Mouse (Mus musculus): ENCODE measurements around the gene Ip6k1.

Ip6k1 gene

DNA sequence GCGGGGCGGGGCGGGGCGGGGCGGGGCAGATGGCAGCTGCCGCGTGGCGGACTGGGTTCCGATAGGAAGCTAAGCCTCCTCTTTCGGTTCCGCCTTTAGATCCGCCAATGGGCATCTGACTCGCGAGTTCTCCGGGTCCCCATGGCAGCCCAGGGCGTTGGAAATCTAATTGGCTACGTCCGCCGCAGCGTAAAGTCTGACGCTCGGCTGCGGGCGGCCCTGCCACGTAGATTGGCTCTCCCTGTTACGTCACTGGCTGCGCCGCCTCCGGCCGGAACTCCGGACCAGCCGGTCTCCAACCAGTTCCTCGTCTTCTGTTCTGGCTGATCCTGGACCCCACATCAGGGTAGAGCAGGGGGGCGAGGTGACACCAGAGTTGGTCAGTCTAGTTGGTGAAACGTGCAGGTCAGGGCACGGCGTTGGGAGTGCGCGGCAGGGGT lies 46.7 kb downstream of the Ip6k1 start, which contains the start of gene Gmppb:
Gmppb (plus strand) TSS at position 227 of the 440 bp plus-strand sequence.
- Histone ChIP-seq H3K4me3 (replicated peaks; ENCODE audit: low read length) (peak within 1 kb of the TSS; percentile 90), H3K4me1 (replicated peaks; ENCODE audit: low read depth, low read length) (peaks cover 87% of the 10 kb centered on the region), H3K9me3 (ENCODE audit: low read length) (no peaks in the 10 kb centered on the region), H3K36me3 (ENCODE audit: insufficient read depth, low read length) (peaks cover 61% of the 10 kb centered on the region), H3K27me3 (ENCODE audit: insufficient read depth, low read length) (no peaks in the 10 kb centered on the region)
- no peak for TF ChIP-seq CTCF (conservative IDR thresholded peaks at IDR 0.05; ENCODE audit: low read length)
- TF ChIP-seq POU5F1 (IDR thresholded peaks at IDR 0.05; ENCODE audit: borderline replicate concordance, low read length): no peak
- no peak for TF ChIP-seq NANOG (IDR thresholded peaks at IDR 0.05; ENCODE audit: borderline replicate concordance, low read length)

- Histone ChIP-seq H3K4me1 (replicated peaks; ENCODE audit: low read depth, low read length) (peaks cover 90% of the 10 kb centered on the region), H3K36me3 (ENCODE audit: insufficient read depth, low read length) (peaks cover 58% of the 10 kb centered on the region)
- TF ChIP-seq CTCF (conservative IDR thresholded peaks at IDR 0.05; ENCODE audit: low read length) (no peak), POU5F1 (IDR thresholded peaks at IDR 0.05; ENCODE audit: borderline replicate concordance, low read length) (no peak), NANOG (IDR thresholded peaks at IDR 0.05; ENCODE audit: borderline replicate concordance, low read length) (no peak)
These were observed 47.4 kb downstream of the Ip6k1 start for GRCm38 (mm10) chr9:108049561-108050251.

DNA sequence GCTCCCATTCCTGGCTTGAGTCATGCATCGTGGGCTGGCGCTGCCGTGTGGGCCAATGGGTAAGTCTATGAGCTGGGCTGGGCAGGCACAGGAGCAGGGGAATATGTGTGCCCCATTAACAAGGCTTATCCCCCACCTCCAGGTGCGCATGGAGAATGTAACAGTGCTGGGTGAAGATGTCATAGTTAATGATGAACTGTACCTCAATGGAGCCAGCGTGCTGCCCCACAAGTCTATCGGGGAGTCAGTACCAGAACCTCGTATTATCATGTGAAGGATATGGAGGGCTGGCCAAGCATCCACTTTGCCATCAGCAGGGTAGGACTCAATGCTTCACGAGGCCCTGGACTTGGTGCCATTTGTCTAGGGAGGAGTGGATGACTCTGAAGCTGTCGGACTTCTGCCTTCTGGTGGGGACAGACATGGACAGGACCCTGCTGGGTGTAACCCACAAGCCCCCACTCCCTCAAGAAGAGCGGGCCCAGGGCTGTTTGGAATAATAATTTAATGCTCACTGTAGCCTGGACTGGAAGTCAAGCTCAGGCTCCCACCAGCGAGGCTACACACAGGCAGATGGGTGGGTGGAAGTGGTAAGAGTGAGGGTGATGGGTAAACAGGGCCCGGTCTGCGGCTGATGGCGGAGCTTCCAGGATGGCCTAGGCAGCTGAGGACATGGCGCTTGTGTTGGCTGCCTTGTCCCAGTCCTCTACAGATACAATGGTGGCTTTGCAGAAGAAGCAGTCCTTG lies 49.1 kb downstream of the Ip6k1 start:
- Histone ChIP-seq H3K9me3 (ENCODE audit: low read length) (no peaks in the 10 kb centered on the region), H3K36me3 (ENCODE audit: insufficient read depth, low read length) (peaks cover 54% of the 10 kb centered on the region), H3K4me3 (replicated peaks; ENCODE audit: low read length) (no peak overlapping the region), H3K4me1 (replicated peaks; ENCODE audit: low read depth, low read length) (peaks cover 91% of the 10 kb centered on the region), H3K27me3 (ENCODE audit: insufficient read depth, low read length) (no peaks in the 10 kb centered on the region)
- no peak for TF ChIP-seq CTCF (conservative IDR thresholded peaks at IDR 0.05; ENCODE audit: low read length)
- no peak for TF ChIP-seq NANOG (IDR thresholded peaks at IDR 0.05; ENCODE audit: borderline replicate concordance, low read length)
- TF ChIP-seq POU5F1 (IDR thresholded peaks at IDR 0.05; ENCODE audit: borderline replicate concordance, low read length): no peak

More at GRCm38 (mm10) chr9:108049561-108050251, 47.4 kb downstream of the Ip6k1 start:
- peak overlapping the region; percentile 90 for H3K4me3 ChIP-seq (replicated peaks; ENCODE audit: low read length)
- no peaks in the 10 kb centered on the region for H3K9me3 ChIP-seq (ENCODE audit: low read length)
- H3K27me3 ChIP-seq (ENCODE audit: insufficient read depth, low read length): no peaks in the 10 kb centered on the region

GRCm38 (mm10) chr9:108051931-108052220 lies 49.6 kb downstream of the Ip6k1 start:
- H3K27me3 ChIP-seq (ENCODE audit: insufficient read depth, low read length): no peaks in the 10 kb centered on the region
- peaks cover 91% of the 10 kb centered on the region for H3K4me1 ChIP-seq (replicated peaks; ENCODE audit: low read depth, low read length)
- H3K36me3 ChIP-seq (ENCODE audit: insufficient read depth, low read length): peaks cover 49% of the 10 kb centered on the region
- no peak for TF ChIP-seq POU5F1 (IDR thresholded peaks at IDR 0.05; ENCODE audit: borderline replicate concordance, low read length)
- no peak for TF ChIP-seq CTCF (conservative IDR thresholded peaks at IDR 0.05; ENCODE audit: low read length)
- TF ChIP-seq NANOG (IDR thresholded peaks at IDR 0.05; ENCODE audit: borderline replicate concordance, low read length): no peak
- H3K4me3 ChIP-seq (replicated peaks; ENCODE audit: low read length): no peak overlapping the region
- no peaks in the 10 kb centered on the region for H3K9me3 ChIP-seq (ENCODE audit: low read length)

DNA sequence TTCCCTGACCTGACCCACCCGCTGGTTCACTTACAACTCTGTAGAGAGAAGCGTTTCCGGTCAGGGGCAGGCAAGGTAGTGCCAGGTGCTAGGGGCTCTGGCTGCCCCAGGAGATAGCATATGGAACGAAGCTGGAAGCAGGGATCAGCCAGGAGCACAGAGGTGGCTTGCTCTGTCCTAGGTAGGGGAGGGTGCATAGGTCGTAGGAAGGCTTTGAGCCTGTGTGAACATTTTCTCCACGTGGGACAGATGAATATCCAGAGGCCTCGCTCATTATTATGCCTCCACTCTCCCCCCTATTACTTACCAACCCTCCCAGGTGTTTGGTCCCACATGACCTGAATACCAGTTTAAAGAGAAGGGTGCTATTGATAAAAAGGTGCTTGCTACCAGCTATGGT lies 50.1 kb downstream of the Ip6k1 start:
- TF ChIP-seq POU5F1 (IDR thresholded peaks at IDR 0.05; ENCODE audit: borderline replicate concordance, low read length): no peak
- TF ChIP-seq NANOG (IDR thresholded peaks at IDR 0.05; ENCODE audit: borderline replicate concordance, low read length): no peak
- TF ChIP-seq CTCF (conservative IDR thresholded peaks at IDR 0.05; ENCODE audit: low read length): no peak
- Histone ChIP-seq H3K36me3 (ENCODE audit: insufficient read depth, low read length) (peaks cover 46% of the 10 kb centered on the region), H3K27me3 (ENCODE audit: insufficient read depth, low read length) (no peaks in the 10 kb centered on the region), H3K4me3 (replicated peaks; ENCODE audit: low read length) (no peak overlapping the region), H3K4me1 (replicated peaks; ENCODE audit: low read depth, low read length) (peaks cover 91% of the 10 kb centered on the region), H3K9me3 (ENCODE audit: low read length) (no peaks in the 10 kb centered on the region)

GRCm38 (mm10) chr9:108052885-108053664 lies 50.8 kb downstream of the Ip6k1 start, which contains the start of gene Amigo3:
Amigo3 (plus strand) TSS chr9:108053159.
- TF ChIP-seq CTCF (conservative IDR thresholded peaks at IDR 0.05; ENCODE audit: low read length) (peak; percentile 82), NANOG (IDR thresholded peaks at IDR 0.05; ENCODE audit: borderline replicate concordance, low read length) (peak; percentile 12; the same call in 1 of the 2 replicates), POU5F1 (IDR thresholded peaks at IDR 0.05; ENCODE audit: borderline replicate concordance, low read length) (no peak)
- peak within 1 kb of the TSS; percentile 70 for H3K4me3 ChIP-seq (replicated peaks; ENCODE audit: low read length)

DNA sequence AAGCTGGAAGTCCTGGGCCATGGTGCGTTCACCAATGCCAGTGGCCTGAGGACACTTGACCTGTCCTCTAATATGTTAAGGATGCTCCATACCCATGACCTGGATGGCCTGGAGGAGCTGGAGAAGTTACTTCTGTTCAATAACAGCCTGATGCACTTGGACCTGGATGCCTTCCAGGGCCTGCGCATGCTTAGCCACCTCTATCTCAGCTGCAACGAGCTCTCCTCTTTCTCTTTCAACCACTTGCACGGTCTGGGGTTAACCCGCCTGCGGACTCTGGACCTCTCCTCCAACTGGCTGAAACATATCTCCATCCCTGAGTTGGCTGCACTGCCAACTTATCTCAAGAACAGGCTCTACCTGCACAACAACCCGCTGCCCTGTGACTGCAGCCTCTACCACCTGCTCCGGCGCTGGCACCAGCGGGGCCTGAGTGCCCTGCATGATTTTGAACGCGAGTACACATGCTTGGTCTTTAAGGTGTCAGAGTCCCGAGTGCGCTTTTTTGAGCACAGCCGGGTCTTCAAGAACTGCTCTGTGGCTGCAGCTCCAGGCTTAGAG lies 51.4 kb downstream of the Ip6k1 start:
- Histone ChIP-seq H3K4me3 (replicated peaks; ENCODE audit: low read length) (peak overlapping the region; percentile 70), H3K27me3 (ENCODE audit: insufficient read depth, low read length) (no peaks in the 10 kb centered on the region), H3K9me3 (ENCODE audit: low read length) (no peaks in the 10 kb centered on the region), H3K4me1 (replicated peaks; ENCODE audit: low read depth, low read length) (peaks cover 81% of the 10 kb centered on the region), H3K36me3 (ENCODE audit: insufficient read depth, low read length) (peaks cover 57% of the 10 kb centered on the region)
- TF ChIP-seq CTCF (conservative IDR thresholded peaks at IDR 0.05; ENCODE audit: low read length): no peak
- no peak for TF ChIP-seq POU5F1 (IDR thresholded peaks at IDR 0.05; ENCODE audit: borderline replicate concordance, low read length)
- no peak for TF ChIP-seq NANOG (IDR thresholded peaks at IDR 0.05; ENCODE audit: borderline replicate concordance, low read length)

More at GRCm38 (mm10) chr9:108052885-108053664, 50.8 kb downstream of the Ip6k1 start, which contains the start of gene Amigo3:
- no peaks in the 10 kb centered on the region for H3K27me3 ChIP-seq (ENCODE audit: insufficient read depth, low read length)
- H3K36me3 ChIP-seq (ENCODE audit: insufficient read depth, low read length): peaks cover 50% of the 10 kb centered on the region
- peaks cover 86% of the 10 kb centered on the region for H3K4me1 ChIP-seq (replicated peaks; ENCODE audit: low read depth, low read length)
- no peaks in the 10 kb centered on the region for H3K9me3 ChIP-seq (ENCODE audit: low read length)
